25 mouse cellular contexts compared by ENCODE assay signal in genomic region chrX:110096976-110097375, GRCm38 (mm10).
"Had no signal": no experiment of that assay in that cellular context is flagged by ENCODE, and none has a peak within 500 bp of the region (broad histone marks: within the 10 kb centered on the region; RNA-seq: fewer than 3 reads in every experiment).

No protein-coding gene starts in this region.

- H3K9me3 ChIP-seq: embryonic facial prominence, embryonic 10.5 days; embryonic facial prominence, embryonic 12.5 days; embryonic facial prominence, embryonic 13.5 days; embryonic facial prominence, embryonic 15.5 days; forebrain, embryonic 10.5 days; forebrain, embryonic 12.5 days; forebrain, embryonic 13.5 days; forebrain, embryonic 15.5 days had no signal

- H3K4me1 ChIP-seq: embryonic facial prominence, embryonic 10.5 days; embryonic facial prominence, embryonic 12.5 days; embryonic facial prominence, embryonic 13.5 days; embryonic facial prominence, embryonic 15.5 days; forebrain, embryonic 10.5 days; forebrain, embryonic 12.5 days; forebrain, embryonic 13.5 days; forebrain, embryonic 15.5 days had no signal

- H3K4me3 ChIP-seq: embryonic facial prominence, embryonic 10.5 days; embryonic facial prominence, embryonic 12.5 days; embryonic facial prominence, embryonic 13.5 days; embryonic facial prominence, embryonic 15.5 days; erythroblast, embryonic 14.5 days; forebrain, embryonic 10.5 days; forebrain, embryonic 12.5 days; forebrain, embryonic 13.5 days; forebrain, embryonic 15.5 days; gastrocnemius, adult 2 months; heart, adult 2 months had no signal

- H3K9ac ChIP-seq: embryonic facial prominence, embryonic 12.5 days; embryonic facial prominence, embryonic 13.5 days; embryonic facial prominence, embryonic 15.5 days; forebrain, embryonic 12.5 days; forebrain, embryonic 13.5 days; forebrain, embryonic 15.5 days; forebrain, postnatal 0 days had no signal

- H3K27me3 ChIP-seq: embryonic facial prominence, embryonic 12.5 days; embryonic facial prominence, embryonic 13.5 days; embryonic facial prominence, embryonic 15.5 days; forebrain, embryonic 12.5 days; forebrain, embryonic 13.5 days; forebrain, embryonic 15.5 days had no signal

- DNase-seq: cerebellum, adult 9-10 months; cerebellum, adult 9-11 months; cerebellum, postnatal 10 days; cerebellum, postnatal 14 days; cerebellum, postnatal 25 days; cerebellum, postnatal 36 days; embryo, embryonic 11 days; forebrain, postnatal 0 days; gastrocnemius, adult 2 months; gastrocnemius, postnatal 10 days; gastrocnemius, postnatal 14 days; gastrocnemius, postnatal 25 days; gastrocnemius, postnatal 36 days; heart, adult 11 months; heart, adult 18-20 months; heart, adult 2 months had no signal

- H3K36me3 ChIP-seq: embryonic facial prominence, embryonic 10.5 days; embryonic facial prominence, embryonic 12.5 days; embryonic facial prominence, embryonic 13.5 days; embryonic facial prominence, embryonic 15.5 days; forebrain, embryonic 10.5 days; forebrain, embryonic 12.5 days; forebrain, embryonic 15.5 days had no signal

- H3K27ac ChIP-seq: embryonic facial prominence, embryonic 10.5 days; embryonic facial prominence, embryonic 12.5 days; embryonic facial prominence, embryonic 13.5 days; embryonic facial prominence, embryonic 15.5 days; forebrain, embryonic 10.5 days; forebrain, embryonic 12.5 days; forebrain, embryonic 13.5 days; forebrain, embryonic 15.5 days; gastrocnemius, adult 2 months; heart, adult 2 months had no signal
